Mouse (Mus musculus) gastrocnemius, postnatal 14 days (tissue): ENCODE data around the gene Psme4. TPM values are rescaled to one million over a fixed set of nuclear protein-coding genes. Genes with fewer than 3 reads are reported as not detected.
"Not testable (repeated sequence)": the region's sequence is repeated elsewhere in the genome, so short reads cannot be mapped to it uniquely, and the experiment has no call there.

Experiments
- DNase-seq: peaks from one replicate; pipeline ENCODE4 v3.0.0; 2021; ENCODE audit warnings: mixed read lengths
- intact Hi-C: fragments of 180-260 bp; cut with DNase I; formaldehyde crosslinking; loops from one replicate; pipeline ENCODE4 v1.15.1; 2025; ENCODE audit warnings: low total_unique reads
- long read RNA-seq, 2 experiments: library from polyadenylated mRNA; stranded (forward); transcript quantifications; one replicate each; pipeline ENCODE4 v2.0.0; 2021
- total RNA-seq, 2 experiments: library from RNA; stranded (reverse); gene quantifications; 2 replicates each; pipeline ENCODE4 v1.2.3; 2021

The Psme4 gene
- total RNA-seq, result 10 to 100 TPM; 79.1 to 91.1 TPM
- long read RNA-seq, experiment 1, full-length matches to known transcripts, result 1 of 10 reads
- long read RNA-seq, experiment 1, partial matches to known transcripts, result 8 of 10 reads
- long read RNA-seq, experiment 1, other reads (novel, unspliced or antisense), result 1 of 10 reads
- long read RNA-seq, experiment 2, full-length matches to known transcripts, result 5 of 18 reads
- long read RNA-seq, experiment 2, partial matches to known transcripts, result 9 of 18 reads
- long read RNA-seq, experiment 2, other reads (novel, unspliced or antisense), result 4 of 18 reads

DNA sequence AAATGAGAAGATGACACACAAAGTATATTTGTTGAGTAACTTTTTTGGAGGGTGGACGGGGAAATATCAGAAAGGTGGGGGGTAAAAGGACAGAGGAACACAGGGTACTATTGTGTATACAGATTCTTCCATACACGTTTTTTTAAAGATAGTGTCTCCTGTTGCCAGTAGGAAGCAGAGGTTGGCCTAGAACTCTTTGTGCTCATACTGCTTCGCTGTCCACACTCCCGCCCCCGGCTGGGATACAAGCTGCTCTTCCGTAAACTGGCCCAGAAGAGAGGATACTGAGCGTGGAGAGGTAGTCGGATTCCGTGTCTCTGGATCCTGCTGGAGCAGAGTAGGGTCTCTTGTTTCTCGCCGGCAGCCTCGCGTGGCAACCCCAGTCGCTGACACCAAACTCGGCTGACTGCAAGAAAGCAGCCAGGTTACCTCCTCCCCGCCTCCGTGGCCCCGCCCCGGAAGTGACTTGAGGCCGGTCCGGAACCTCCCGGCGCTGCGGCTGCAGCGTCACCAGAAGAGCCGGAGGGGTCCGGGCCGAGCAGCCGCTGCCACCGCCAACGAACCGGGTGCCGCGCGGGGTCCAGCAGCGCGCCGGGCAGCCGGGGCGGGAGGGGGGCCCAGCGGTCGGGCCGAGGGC, at the start of gene Psme4:
TSS of gene Psme4 (plus strand) at position 460 of the 637 bp plus-strand sequence.
- DNase-seq, result peak; percentile 97
- intact Hi-C loops, result no loop called here

- DNase-seq, result no peak
- intact Hi-C loops, result no loop called here
These were observed 48.1 kb upstream of the Psme4 start for GRCm38 (mm10) chr11:30723438-30723837.

DNA sequence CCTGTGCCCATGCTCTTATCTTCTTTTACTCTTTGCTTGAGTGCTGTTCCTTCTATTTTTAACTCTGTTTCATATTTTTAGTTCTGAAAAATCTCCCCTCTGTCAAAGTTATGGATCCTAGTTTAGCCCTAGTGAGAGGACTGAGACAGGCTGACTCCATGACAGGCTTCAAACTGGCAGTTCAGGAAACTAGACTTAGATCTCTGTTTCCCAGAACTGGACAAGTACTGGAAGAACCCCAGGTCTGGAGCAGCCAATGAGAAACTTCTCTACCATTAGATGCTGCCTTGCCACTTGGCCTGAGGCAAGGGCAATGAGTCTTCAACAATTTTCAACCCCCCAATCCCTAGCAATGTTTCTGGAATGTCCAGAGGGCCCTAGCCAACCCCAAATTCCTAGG, 40.8 kb upstream of the Psme4 start:
- DNase-seq, result no peak
- intact Hi-C loops, result no loop called here

GRCm38 (mm10) chr11:30733376-30733775, 38.1 kb upstream of the Psme4 start:
- DNase-seq, result no peak
- intact Hi-C loops, result no loop called here

GRCm38 (mm10) chr11:30743991-30744390, 27.5 kb upstream of the Psme4 start:
- intact Hi-C loops, result no loop called here
- no peak for DNase-seq

DNA sequence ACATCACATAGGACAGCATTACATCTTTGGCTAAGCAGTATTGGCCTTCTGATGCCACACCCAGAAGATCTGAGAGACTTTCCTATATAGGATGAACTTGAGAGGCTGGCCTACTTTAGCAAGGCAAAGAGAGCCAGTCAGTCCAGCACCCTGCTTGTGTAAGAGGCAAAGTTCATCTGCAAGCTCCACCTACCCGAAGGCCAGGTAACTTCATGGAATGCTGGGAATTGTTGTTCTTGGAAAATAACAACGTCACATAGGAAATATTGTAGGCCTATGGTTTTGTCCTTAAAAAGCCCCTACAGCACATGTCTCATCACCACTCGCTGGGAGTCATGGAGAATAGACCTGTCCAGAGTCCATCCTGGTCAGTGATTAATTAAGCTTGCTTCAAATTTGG, 22.6 kb upstream of the Psme4 start:
- no peak for DNase-seq
- intact Hi-C loops, result no loop called here

DNA sequence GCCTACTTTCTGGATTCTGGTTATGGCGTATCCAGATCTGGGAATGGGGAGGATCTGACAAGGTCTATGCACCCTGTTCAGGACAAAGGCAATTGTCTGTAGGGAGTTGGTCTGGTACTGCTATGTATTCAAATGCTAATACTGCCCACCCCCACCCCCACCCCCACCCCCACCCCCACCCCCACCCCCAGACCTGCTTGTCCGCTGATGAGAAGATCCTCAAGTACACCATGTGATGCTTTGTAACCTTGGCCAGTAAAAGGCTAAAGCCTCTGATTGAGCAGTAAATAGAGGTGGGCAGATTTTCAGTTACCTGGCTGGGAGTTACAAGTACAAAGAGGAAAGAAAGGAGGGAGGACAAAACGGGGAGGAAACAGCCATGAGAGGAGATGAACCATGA, 21.9 kb upstream of the Psme4 start:
- DNase-seq, result no peak
- intact Hi-C loops, result no loop called here

- no peak for DNase-seq
- intact Hi-C loops, result no loop called here
These were observed 21.3 kb upstream of the Psme4 start for GRCm38 (mm10) chr11:30750039-30750823.

DNA sequence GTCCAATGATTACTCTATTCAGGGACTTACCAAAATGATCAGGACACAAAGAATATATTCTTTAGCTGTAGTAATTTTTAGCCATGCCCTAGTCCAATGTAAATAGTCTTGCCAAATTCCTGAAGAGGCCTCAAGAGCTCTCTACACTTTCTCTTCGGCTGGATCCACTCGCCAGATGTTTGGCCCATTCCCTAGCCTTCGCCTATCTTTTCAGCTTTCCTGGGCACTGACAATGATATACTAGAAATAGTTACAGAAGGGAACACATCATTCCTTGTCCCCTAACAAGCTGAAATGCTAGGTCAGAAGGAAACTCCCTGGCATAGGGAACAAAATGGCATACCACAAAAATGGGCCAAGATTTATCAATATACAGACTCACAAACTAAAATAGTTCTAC, 18.6 kb upstream of the Psme4 start:
- intact Hi-C loops, result no loop called here
- no peak for DNase-seq

GRCm38 (mm10) chr11:30754486-30754854, 17.1 kb upstream of the Psme4 start:
- not testable (repeated sequence) for DNase-seq

DNA sequence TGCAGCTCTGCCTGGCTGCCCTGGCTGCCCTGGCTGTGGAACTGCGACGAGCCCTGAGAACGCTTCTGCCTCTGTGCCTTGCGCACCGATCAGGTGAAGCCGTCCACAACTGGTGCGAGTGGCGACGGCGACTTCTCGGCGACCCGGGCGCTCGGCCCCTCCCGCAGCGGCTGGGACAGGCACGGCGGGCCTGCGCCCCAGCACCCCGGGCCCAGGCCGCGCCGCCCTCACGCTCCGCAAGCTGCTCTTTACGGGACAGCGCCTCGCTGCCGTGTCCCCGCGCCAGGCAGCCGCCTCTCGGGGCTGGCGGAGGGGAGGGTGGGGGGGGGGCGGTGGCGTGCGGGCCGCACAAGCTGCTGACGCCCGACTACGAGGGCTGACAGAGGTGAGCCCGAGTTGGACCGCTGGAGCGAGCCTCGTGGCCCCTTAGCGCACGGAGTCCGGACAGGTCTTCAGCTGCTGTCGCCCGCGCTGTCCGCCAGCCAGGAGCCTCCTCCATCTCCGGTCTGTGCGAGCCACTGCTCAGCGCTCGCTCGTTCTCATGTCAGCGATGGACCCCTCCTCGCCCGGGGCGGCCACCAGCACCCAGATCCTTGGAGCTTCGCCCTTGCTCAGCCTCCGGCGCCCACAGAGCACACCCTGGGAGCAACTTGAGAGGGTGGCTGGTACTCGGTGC, 16.5 kb upstream of the Psme4 start:
- intact Hi-C loops, result no loop called here
- peak; percentile 43 for DNase-seq

More at GRCm38 (mm10) chr11:30754486-30754854, 17.1 kb upstream of the Psme4 start:
- intact Hi-C loops, result not testable (repeated sequence)

GRCm38 (mm10) chr11:30761381-30761780, 10.1 kb upstream of the Psme4 start:
- no peak for DNase-seq
- intact Hi-C loops, result no loop called here

GRCm38 (mm10) chr11:30761891-30762290, 9.6 kb upstream of the Psme4 start:
- DNase-seq, result no peak
- intact Hi-C loops, result no loop called here

- intact Hi-C loops, result no loop called here
- DNase-seq, result no peak
These were observed 6.5 kb upstream of the Psme4 start for GRCm38 (mm10) chr11:30765076-30765475.

- intact Hi-C loops, result no loop called here
- DNase-seq, result no peak
These were observed 709 bp upstream of the Psme4 start for GRCm38 (mm10) chr11:30770817-30771216.

- DNase-seq, result peak; percentile 59
- intact Hi-C loops, result no loop called here
These were observed 517 bp downstream of the Psme4 start for GRCm38 (mm10) chr11:30771904-30772581.

GRCm38 (mm10) chr11:30772777-30773417, 1.4 kb downstream of the Psme4 start:
- intact Hi-C loops, result no loop called here
- no peak for DNase-seq

GRCm38 (mm10) chr11:30774638-30775037, 3.1 kb downstream of the Psme4 start:
- intact Hi-C loops, result no loop called here
- DNase-seq, result no peak

DNA sequence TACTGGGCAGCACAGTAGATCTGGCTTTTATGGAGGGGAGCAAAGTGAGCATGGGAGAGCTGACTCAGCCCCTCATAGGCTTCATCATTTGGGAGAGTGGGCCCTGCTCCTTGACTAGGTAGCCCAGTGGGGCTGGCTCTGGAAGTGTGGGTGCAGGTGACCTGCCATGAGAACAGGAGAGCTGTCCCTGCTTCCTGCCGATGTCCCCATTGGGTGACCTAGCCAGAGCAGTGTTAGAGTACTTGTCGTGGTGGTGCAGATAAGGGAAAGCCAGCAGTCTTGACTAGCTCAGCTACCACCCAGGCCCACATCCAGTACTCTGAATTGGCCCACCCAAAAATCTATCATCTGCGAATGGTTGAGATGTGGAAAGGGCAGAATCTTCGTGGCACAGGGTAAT, 6.0 kb downstream of the Psme4 start:
- no peak for DNase-seq
- intact Hi-C loops, result no loop called here
